Mouse (Mus musculus): ENCODE results near the gene Skida1.

DNA sequence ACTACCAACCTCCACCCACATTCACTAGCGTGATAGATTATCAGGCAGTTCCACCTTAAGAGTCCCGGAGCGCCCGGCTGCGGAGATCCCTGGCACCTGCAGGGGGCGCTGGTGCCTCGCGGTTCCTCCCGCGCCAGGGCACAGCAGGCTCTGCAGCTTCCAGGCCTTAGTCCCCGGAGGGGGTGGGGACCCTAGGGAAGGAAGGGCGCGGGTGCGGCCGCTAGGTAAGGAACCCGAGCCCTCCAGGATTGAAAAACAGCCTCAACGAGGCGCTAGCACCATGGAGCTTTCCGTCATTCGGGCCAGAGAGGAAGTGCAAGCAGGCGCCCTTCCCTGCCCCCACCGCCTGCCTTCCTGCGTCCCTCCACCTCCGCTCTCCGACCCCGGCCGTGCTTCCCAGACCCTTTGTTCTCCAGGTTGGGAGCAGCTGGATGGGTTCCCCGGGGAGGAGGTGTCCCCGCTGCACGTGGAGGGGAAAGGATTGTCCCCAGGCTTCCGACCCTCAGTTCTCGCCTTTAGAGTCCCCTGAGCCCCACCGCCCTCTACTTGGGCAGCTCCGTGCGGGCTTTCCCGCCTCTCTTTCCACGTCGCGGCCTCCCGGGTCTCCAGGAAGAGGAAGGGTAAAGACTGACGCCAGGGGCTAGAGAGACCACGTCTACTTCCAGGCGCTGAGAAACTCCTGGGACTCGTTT, 21.3 kb downstream of the Skida1 start:
- TF ChIP-seq POLR2A (IDR thresholded peaks at IDR 0.05; ENCODE audit: insufficient read depth, low read depth, low read length) (peak; percentile 62), CTCF (IDR thresholded peaks at IDR 0.05) (peak; percentile 99)

All from heart, adult 2 months (tissue).